Mouse (Mus musculus) midbrain, embryonic 14.5 days (tissue): ENCODE measurements around the gene Slc25a54. TPM values are rescaled to one million over a fixed set of nuclear protein-coding genes. Genes with fewer than 3 reads are reported as not detected.
A peak's percentile ranks its signal among the peaks of the same experiment; 100 is the strongest.

Source experiments
- ATAC-seq: fragments of 200-750 bp; cut with Nextera tagmentation; 2 replicates; pipeline ENCODE4 v1.8.0; 2017; ENCODE audit warnings: moderate number of reproducible peaks, moderate library complexity; ENCODE audit not compliant: low FRiP score, low TSS enrichment
- DNase-seq: peaks from one replicate; pipeline ENCODE4 v3.0.0-alpha.2; 2015
- H3K27ac ChIP-seq: fragments of 300-500 bp; sonication (generic); replicated peaks from 2 replicates; pipeline ENCODE4 v1.5.1; 2014; ENCODE audit warnings: mild to moderate bottlenecking, low read depth, low read length, moderate library complexity
- H3K27me3 ChIP-seq: fragments of 300-500 bp; sonication (generic); 2 replicates; pipeline ENCODE4 v1.6.1; 2014; ENCODE audit warnings: low read length, control low read depth, mixed read lengths; ENCODE audit not compliant: control insufficient read depth, insufficient read depth
- H3K36me3 ChIP-seq: fragments of 300-500 bp; sonication (generic); 2 replicates; pipeline ENCODE4 v1.6.1; 2014; ENCODE audit warnings: low read length, control low read depth; ENCODE audit not compliant: control insufficient read depth, insufficient read depth
- H3K4me1 ChIP-seq: fragments of 300-500 bp; sonication (generic); 2 replicates; pipeline ENCODE4 v1.6.1; 2014; ENCODE audit warnings: mild to moderate bottlenecking, antibody characterized with exemption, low read length, control low read depth; ENCODE audit not compliant: control insufficient read depth, insufficient read depth
- H3K4me2 ChIP-seq: fragments of 300-500 bp; sonication (generic); 2 replicates; pipeline ENCODE4 v1.6.1; 2014; ENCODE audit warnings: mild to moderate bottlenecking, low read length, moderate library complexity
- H3K4me3 ChIP-seq: fragments of 300-500 bp; sonication (generic); replicated peaks from 2 replicates; pipeline ENCODE4 v1.5.1; 2014; ENCODE audit warnings: low read depth, low read length
- H3K9ac ChIP-seq: fragments of 300-500 bp; sonication (generic); replicated peaks from 2 replicates; pipeline ENCODE4 v1.6.1; 2014; ENCODE audit warnings: mild to moderate bottlenecking, low read length, moderate library complexity
- H3K9me3 ChIP-seq: fragments of 300-500 bp; sonication (generic); 2 replicates; pipeline ENCODE4 v1.6.1; 2016; ENCODE audit warnings: low read length, control low read depth, mixed read lengths; ENCODE audit not compliant: control insufficient read depth
- WGBS: fragments of 180-500 bp; shearing (Covaris S2); extraction: QIAGEN DNeasy Blood & Tissue Kit; methylation state at CpG from one replicate; pipeline ENCODE4 v1.1.7; 2014; 5-methylcytosine and 5-hydroxymethylcytosine counted together
- polyA plus RNA-seq: library from polyadenylated mRNA; unstranded; fragments of >200 nt; fragmentation: Nextera tagmentation; extraction: Ambion mirVana; gene quantifications from 2 replicates; pipeline ENCODE4 v1.2.1, GENCODE M21; 2014

The Slc25a54 gene
- polyA plus RNA-seq, 1 experiment from 2014 or later: not detected

- Histone ChIP-seq H3K9me3 (no peaks in the 10 kb centered on the region), H3K4me3 (no peak overlapping the region), H3K9ac (no peak overlapping the region), H3K27ac (no peak overlapping the region), H3K36me3 (0 out of 2 replicates have a peak, but pooled peaks cover 5% of the 10 kb centered on the region), H3K27me3 (no peaks in the 10 kb centered on the region), H3K4me2 (no peak overlapping the region), H3K4me1 (peaks cover 14% of the 10 kb centered on the region; the same call in 1 of the 2 replicates)
- WGBS: 85% methylated on average over 5 of the region's 5 CpGs
- ATAC-seq (no peak), DNase-seq (no peak)
Measured at GRCm38 (mm10) chr3:109119562-109119961, 39.3 kb downstream of the Slc25a54 start.

- DNase-seq: no peak
- no peak overlapping the region for H3K4me3 ChIP-seq
- no peak overlapping the region for H3K27ac ChIP-seq
- ATAC-seq: no peak
- H3K27me3 ChIP-seq: no peaks in the 10 kb centered on the region
- 83% methylated on average over 5 of the region's 5 CpGs for WGBS
- H3K9ac ChIP-seq: no peak overlapping the region
- H3K9me3 ChIP-seq: no peaks in the 10 kb centered on the region
- H3K36me3 ChIP-seq: 0 out of 2 replicates have a peak, but pooled peaks cover 5% of the 10 kb centered on the region
- H3K4me1 ChIP-seq: peaks cover 14% of the 10 kb centered on the region; the same call in 1 of the 2 replicates
- H3K4me2 ChIP-seq: no peak overlapping the region
Measured at GRCm38 (mm10) chr3:109119973-109120372, 39.7 kb downstream of the Slc25a54 start.

- Histone ChIP-seq H3K27me3 (no peaks in the 10 kb centered on the region), H3K9ac (peak within 1 kb of the TSS; percentile 90), H3K4me1 (peaks cover 14% of the 10 kb centered on the region; the same call in 1 of the 2 replicates), H3K36me3 (0 out of 2 replicates have a peak, but pooled peaks cover 5% of the 10 kb centered on the region), H3K4me2 (peak within 1 kb of the TSS; percentile 79), H3K9me3 (no peaks in the 10 kb centered on the region), H3K4me3 (peak within 1 kb of the TSS; percentile 72), H3K27ac (peak within 1 kb of the TSS; percentile 42; the same call in 1 of the 2 replicates)
- WGBS: 2% methylated on average over 43 of the region's 49 CpGs
- DNase-seq: peak; percentile 76
- peak; percentile 89 for ATAC-seq
Measured at GRCm38 (mm10) chr3:109122641-109123530, 42.6 kb downstream of the Slc25a54 start, which contains the start of gene Slc25a24. TSS of gene Slc25a24 (plus strand) at chr3:109123149.

GRCm38 (mm10) chr3:109123531-109123981, 43.3 kb downstream of the Slc25a54 start:
- 14% methylated on average over 8 of the region's 8 CpGs for WGBS
- peak; percentile 47 for DNase-seq
- H3K36me3 ChIP-seq: 0 out of 2 replicates have a peak, but pooled peaks cover 5% of the 10 kb centered on the region
- H3K27me3 ChIP-seq: no peaks in the 10 kb centered on the region
- ATAC-seq: no peak
- peak overlapping the region; percentile 90 for H3K9ac ChIP-seq
- H3K9me3 ChIP-seq: no peaks in the 10 kb centered on the region
- peak overlapping the region; percentile 79 for H3K4me2 ChIP-seq
- peak overlapping the region; percentile 72 for H3K4me3 ChIP-seq
- peaks cover 14% of the 10 kb centered on the region; the same call in 1 of the 2 replicates for H3K4me1 ChIP-seq
- H3K27ac ChIP-seq: 0 out of 2 replicates have a peak overlapping the region, but pooled peaks have one; percentile 42

- no peak for ATAC-seq
- Histone ChIP-seq H3K27ac (no peak overlapping the region), H3K36me3 (0 out of 2 replicates have a peak, but pooled peaks cover 5% of the 10 kb centered on the region), H3K9me3 (no peaks in the 10 kb centered on the region), H3K4me3 (peak overlapping the region; percentile 72; the same call in 1 of the 2 replicates), H3K4me1 (peaks cover 14% of the 10 kb centered on the region; the same call in 1 of the 2 replicates), H3K9ac (no peak overlapping the region), H3K4me2 (peak overlapping the region; percentile 79), H3K27me3 (no peaks in the 10 kb centered on the region)
- DNase-seq: no peak
- 67% methylated on average over 4 of the region's 4 CpGs for WGBS
Measured at GRCm38 (mm10) chr3:109124091-109124490, 43.8 kb downstream of the Slc25a54 start.

GRCm38 (mm10) chr3:109125531-109125930, 45.3 kb downstream of the Slc25a54 start:
- no peak for ATAC-seq
- H3K4me1 ChIP-seq: peaks cover 14% of the 10 kb centered on the region; the same call in 1 of the 2 replicates
- no peaks in the 10 kb centered on the region for H3K36me3 ChIP-seq

GRCm38 (mm10) chr3:109129768-109130167, 49.5 kb downstream of the Slc25a54 start:
- no peak overlapping the region for H3K4me2 ChIP-seq
- no peak overlapping the region for H3K9ac ChIP-seq
- no peak overlapping the region for H3K27ac ChIP-seq
- H3K4me1 ChIP-seq: no peaks in the 10 kb centered on the region
- peaks cover 7% of the 10 kb centered on the region; the same call in 1 of the 2 replicates for H3K9me3 ChIP-seq
- H3K36me3 ChIP-seq: 0 out of 2 replicates have a peak, but pooled peaks cover 4% of the 10 kb centered on the region
- H3K27me3 ChIP-seq: no peaks in the 10 kb centered on the region
- DNase-seq: no peak
- no peak for ATAC-seq
- H3K4me3 ChIP-seq: no peak overlapping the region
- WGBS: 77% methylated on average over 5 of the region's 5 CpGs

More at GRCm38 (mm10) chr3:109125531-109125930, 45.3 kb downstream of the Slc25a54 start:
- DNase-seq: no peak
- no peak overlapping the region for H3K4me3 ChIP-seq
- no peak overlapping the region for H3K9ac ChIP-seq
- no peaks in the 10 kb centered on the region for H3K9me3 ChIP-seq
- 88% methylated on average over 6 of the region's 6 CpGs for WGBS
- H3K27ac ChIP-seq: no peak overlapping the region
- H3K4me2 ChIP-seq: no peak overlapping the region
- H3K27me3 ChIP-seq: no peaks in the 10 kb centered on the region

GRCm38 (mm10) chr3:109132966-109133365, 52.7 kb downstream of the Slc25a54 start:
- Histone ChIP-seq H3K27ac (no peak overlapping the region), H3K4me3 (no peak overlapping the region), H3K4me1 (no peaks in the 10 kb centered on the region), H3K27me3 (no peaks in the 10 kb centered on the region), H3K9ac (no peak overlapping the region), H3K9me3 (peaks cover 7% of the 10 kb centered on the region; the same call in 1 of the 2 replicates), H3K4me2 (no peak overlapping the region), H3K36me3 (peaks cover 4% of the 10 kb centered on the region; the same call in 1 of the 2 replicates)
- DNase-seq (no peak), ATAC-seq (no peak)
- WGBS: 87% methylated on average over 4 of the region's 4 CpGs
